Mouse (Mus musculus) yolk sac, embryonic 10.5 days (tissue): ENCODE results near the gene Olfr652.

ENCODE experiments used
- DNase-seq: peaks from one replicate; pipeline ENCODE4 v3.0.0-alpha.2; 2017; ENCODE audit warnings: low spot score

Olfr652 gene

GRCm38 (mm10) chr7:104560601-104561000 is at the start of gene Olfr652:
Olfr652 (plus strand) TSS chr7:104560901.
- DNase-seq = no peak

DNA sequence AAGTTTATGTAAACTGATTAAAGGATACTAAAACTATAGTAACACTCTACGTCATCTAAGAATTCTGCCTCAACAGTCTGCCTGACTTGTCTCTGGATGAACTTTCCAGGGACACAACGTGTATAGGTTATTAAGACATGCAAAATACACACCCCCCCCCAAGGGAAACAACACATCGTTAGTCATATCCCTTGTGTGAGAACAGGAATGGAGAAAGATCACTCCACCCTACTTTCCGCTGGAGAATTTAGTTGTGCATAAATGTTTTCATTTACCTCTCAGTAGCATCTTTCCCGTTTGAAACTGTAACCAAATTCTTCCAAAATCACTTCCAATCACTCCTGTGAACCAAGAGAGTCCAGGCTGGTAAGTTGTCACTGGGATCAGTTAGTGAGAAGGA is 10.9 kb upstream of the Olfr652 start, which contains the start of gene Olfr651:
TSS of gene Olfr651 (plus strand) at position 301 of the 400 bp plus-strand sequence.
- no peak for DNase-seq

DNA sequence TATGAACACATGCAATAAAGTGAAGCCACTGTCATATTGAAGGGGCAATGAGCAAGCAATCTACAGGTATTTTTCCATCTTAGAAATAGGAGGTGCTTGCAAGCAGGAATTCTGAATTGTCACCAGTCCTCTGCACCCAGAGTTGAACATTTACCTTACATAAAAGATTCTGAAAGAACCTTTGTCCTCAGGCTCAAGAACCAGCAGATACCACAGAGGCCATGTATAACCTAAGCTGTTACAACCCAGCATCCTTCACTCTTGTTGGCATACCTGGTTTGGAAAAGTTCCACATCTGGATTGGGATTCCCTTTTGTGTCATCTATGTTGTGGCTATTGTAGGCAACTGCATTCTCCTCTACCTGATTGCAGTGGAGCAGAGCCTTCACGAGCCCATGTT is 8.0 kb upstream of the Olfr652 start:
- no peak for DNase-seq

GRCm38 (mm10) chr7:104577014-104577413 is 16.3 kb downstream of the Olfr652 start, which contains the start of gene Olfr653:
Olfr653 (plus strand) TSS chr7:104577314.
- no peak for DNase-seq

DNA sequence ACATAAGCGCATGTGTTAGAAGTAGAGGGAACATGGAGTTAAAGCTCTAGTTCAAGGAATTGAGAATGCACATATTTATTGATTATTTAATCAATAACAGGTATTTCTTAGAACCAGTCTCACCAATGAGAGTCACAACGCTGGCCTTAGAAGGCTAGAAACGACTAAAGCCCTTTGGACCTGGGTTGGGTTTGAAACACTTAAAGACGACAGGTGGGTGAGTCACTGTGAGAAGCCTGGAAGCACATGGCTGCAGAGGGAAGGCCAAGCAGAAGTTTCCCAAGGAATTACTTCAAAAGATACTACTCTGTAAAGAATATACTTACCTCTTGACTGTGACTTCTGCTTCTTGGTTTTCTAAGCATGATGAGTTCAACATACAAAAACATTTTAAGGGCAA is 20.1 kb downstream of the Olfr652 start:
- no peak for DNase-seq

DNA sequence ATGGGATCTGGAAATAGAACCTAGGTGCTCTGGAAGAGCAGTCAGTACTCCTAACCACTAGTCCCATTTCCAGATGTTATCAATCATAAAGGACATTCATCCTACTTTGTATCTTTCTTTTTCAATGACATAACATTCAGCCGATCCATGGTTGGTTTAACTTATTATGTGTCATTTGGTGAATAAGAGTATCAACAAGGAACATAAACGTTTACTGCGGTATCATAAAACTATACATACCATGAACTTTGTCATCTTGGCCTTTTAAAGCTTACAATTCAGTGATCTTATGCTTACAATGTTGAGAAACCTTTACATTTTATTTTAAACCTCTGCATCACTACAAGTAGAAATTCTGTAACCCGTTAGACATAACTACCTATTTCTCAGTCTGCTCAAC is 20.7 kb downstream of the Olfr652 start:
- no peak for DNase-seq

DNA sequence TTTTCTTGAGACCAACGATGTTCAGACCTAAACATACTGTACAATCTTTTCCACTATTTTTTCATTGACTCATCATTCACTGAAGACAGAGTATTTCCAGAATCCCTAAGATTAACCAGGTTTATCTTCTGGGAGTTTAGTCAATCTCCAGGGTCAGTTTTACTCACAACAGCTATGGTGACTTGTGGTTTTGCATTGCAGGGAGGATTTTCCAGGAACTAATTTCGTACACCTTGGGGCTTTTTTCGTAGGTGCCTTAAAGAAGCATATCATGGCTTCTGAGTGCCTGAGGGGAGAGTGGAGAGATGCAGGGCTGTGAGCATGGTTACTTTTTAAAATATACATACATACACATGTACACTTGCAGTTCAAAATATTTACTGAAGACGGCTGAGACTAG is 26.0 kb downstream of the Olfr652 start, which contains the start of gene Olfr654:
TSS of gene Olfr654 (plus strand) at position 301 of the 400 bp plus-strand sequence.
- DNase-seq = no peak

- no peak for DNase-seq
These were observed 27.6 kb downstream of the Olfr652 start for GRCm38 (mm10) chr7:104588274-104588673.

- no peak for DNase-seq
These were observed 41.0 kb downstream of the Olfr652 start, which contains the start of gene Olfr655 for GRCm38 (mm10) chr7:104601679-104602078. Olfr655 (minus strand) TSS chr7:104601779.

- DNase-seq = peak; percentile 6
These were observed 42.5 kb downstream of the Olfr652 start for GRCm38 (mm10) chr7:104603173-104603572.

DNA sequence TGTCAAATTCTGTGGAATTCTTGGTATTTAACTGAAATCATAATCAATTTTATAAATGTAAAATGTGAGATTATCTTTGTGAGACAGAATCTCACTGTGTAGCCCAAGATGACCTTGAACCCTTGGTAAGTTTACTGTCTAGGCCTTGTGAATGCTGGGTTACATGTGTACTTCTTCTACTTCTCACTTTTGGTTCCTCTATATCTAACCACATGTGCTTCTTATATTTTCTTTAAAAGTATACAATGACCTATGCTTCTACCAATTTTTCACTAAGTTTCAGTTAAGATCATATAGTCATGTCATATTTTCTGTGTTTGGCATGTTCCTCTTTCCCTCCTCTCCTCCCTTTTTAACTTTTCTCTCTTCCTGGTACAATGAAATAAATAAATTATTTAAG is 44.0 kb downstream of the Olfr652 start:
- DNase-seq = no peak

DNA sequence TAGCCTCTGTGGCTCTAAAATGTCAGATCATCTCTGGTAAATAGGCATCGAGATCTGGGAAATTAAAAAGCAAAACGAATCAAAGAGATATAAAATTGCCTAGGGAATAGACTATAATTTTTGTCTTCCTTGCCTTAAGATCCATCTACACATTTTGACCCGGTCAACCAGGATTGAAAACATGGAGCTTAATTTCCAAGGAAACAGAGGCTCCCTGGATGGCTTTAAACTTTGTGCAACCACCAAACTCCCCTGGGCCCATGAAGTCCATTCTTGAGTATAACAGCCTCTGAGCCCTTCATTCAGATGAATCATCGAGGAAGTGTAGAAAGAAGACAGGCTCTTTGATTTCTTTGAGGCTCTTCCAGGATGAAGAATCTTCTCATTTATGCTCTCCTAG is 53.0 kb downstream of the Olfr652 start, which contains the start of gene Olfr656:
TSS of gene Olfr656 (plus strand) at position 301 of the 400 bp plus-strand sequence.
- DNase-seq = no peak
